Mouse (Mus musculus) MN1 (cell line): Measurements from ENCODE around the gene Nmnat2.

Source experiments
- DNase-seq: peaks from one replicate; pipeline ENCODE4 v3.0.0-alpha.2; 2016; ENCODE audit warnings: low spot score

Nmnat2 gene

GRCm38 (mm10) chr1:153125287-153126275 is 170.8 kb downstream of the Nmnat2 start:
- peak; percentile 37 for DNase-seq

GRCm38 (mm10) chr1:153126491-153127381 is 171.9 kb downstream of the Nmnat2 start:
- peak; percentile 94 for DNase-seq

GRCm38 (mm10) chr1:153127622-153128021 is 172.8 kb downstream of the Nmnat2 start:
- DNase-seq = no peak

DNA sequence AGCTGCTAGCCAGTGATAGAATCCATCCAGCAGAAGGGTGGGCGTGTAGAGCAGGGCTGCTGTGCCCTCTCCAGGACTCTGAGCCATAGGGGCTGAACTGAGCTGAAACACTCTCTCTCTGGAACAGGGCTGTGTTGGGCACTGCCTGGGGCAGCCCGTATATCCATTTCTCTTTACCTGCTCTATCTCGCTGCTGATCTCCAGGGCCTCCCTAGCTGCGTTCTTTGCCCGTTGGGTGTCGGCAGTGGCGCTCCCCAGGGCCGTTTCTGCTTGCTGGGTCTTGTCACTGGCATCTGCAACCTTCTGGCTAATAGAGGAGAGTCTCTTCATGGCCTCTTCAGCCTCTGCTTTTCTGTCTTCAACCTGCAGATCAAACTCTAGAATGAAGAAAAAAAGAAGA is 174.0 kb downstream of the Nmnat2 start:
- no peak for DNase-seq

DNA sequence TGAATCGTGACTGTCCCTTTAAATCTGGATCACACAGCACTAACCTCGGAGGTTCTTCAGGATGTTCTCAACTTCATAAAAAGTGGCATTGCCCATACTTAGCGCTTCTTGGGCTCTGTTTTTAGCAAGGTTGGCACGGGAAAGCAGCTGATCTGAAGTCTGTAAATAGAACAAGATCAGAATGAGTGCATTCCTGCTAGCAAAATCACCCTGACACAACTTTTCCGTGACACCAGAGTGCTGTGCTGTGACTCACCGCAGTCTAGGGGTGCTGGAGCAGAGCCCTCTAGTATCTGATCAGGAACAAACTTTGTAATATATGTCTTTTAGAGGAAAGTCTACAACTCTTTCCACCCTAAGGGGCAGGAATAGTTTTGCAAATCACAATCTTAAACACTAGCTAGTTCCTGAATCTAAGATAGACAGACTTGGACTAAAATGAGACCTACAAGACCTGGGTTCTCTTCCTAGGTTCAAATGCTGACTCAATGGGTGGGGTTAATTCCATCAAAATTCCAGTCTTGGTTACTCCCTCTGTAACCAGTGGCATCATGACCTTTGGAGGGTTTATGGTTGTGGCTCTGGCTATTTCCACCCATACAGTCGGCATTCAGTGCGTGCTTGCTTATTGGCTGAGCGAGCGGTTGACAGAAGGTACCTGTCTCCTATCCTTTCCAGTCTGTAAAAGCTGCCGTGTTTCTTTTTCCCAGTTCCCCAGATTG is 175.4 kb downstream of the Nmnat2 start:
- no peak for DNase-seq

- DNase-seq = peak; percentile 45
Observed at GRCm38 (mm10) chr1:153133865-153134781, 179.3 kb downstream of the Nmnat2 start.

DNA sequence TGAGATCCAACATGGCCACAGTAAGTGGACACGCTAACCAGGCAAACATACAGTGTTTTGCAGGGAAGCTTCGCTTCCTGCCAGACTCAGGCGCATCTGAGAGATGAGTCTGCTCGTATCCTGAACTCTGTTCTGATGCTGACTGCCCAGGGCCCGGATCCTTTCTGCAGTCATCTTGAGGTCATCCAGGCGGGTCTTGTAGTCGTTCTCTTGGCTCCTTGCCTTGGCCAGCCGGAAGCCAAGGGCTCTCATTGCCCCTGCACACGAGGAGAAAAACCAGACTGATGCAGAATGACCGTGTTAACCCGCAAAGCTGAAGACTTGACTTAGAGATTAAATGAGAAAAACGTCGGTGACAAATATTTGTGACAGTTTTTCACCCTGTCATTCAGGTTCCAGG is 181.9 kb downstream of the Nmnat2 start:
- DNase-seq = peak; percentile 70

GRCm38 (mm10) chr1:153138486-153138885 is 183.7 kb downstream of the Nmnat2 start:
- no peak for DNase-seq

- no peak for DNase-seq
Observed at GRCm38 (mm10) chr1:153139635-153140034, 184.8 kb downstream of the Nmnat2 start.

GRCm38 (mm10) chr1:153140265-153140664 is 185.5 kb downstream of the Nmnat2 start:
- no peak for DNase-seq

DNA sequence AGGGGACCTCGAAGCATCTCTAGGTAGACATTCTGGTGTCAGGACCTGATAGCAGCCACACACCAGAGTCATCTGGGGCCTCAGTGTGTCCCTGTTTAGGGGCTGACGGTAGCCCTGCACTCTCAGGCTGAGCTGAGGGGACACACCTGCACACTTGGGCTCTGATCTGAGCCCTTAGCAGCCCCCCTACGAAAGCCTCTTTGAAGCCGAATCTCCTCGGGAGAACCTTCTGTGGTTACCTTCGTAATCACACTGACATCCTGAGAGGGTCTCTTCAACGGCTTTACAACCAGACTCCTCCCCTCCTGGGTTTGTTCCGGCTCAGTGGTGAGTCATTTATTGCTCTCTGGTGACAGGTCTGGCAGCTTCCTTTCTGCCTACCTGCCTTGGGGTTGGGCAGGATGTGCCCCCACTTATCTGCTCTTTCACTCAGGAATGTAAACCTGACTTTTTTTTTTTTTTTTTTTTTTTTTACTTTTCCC is 186.0 kb downstream of the Nmnat2 start:
- peak; percentile 29 for DNase-seq

GRCm38 (mm10) chr1:153144021-153144420 is 189.2 kb downstream of the Nmnat2 start:
- no peak for DNase-seq

- no peak for DNase-seq
Observed at GRCm38 (mm10) chr1:153145791-153146190, 191.0 kb downstream of the Nmnat2 start.

DNA sequence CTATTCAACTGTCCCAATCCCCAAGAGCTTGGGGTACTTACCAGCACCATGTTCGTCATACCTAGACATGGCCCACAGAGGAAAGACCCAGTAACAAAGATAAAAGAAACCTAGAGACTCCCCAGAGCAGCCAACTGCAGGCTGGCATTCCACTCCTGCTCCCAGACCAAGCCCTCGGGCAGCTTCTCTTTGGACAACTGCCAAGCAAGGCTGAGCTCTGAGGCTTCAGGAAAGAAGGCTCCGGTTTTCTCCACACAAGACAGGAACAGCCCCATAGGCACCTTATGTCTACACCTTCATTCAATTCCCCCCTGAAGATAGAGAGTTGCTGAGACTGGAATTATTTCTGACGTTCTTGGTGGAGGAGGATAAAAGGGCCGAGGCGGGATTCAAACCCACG is 197.8 kb downstream of the Nmnat2 start:
- DNase-seq = peak; percentile 60

- peak; percentile 80 for DNase-seq
Observed at GRCm38 (mm10) chr1:153153619-153154137, 198.9 kb downstream of the Nmnat2 start.

- DNase-seq = peak; percentile 65
Observed at GRCm38 (mm10) chr1:153155364-153155763, 200.6 kb downstream of the Nmnat2 start.

GRCm38 (mm10) chr1:153157021-153157623 is 202.3 kb downstream of the Nmnat2 start:
- DNase-seq = no peak

- no peak for DNase-seq
Observed at GRCm38 (mm10) chr1:153159137-153159536, 204.3 kb downstream of the Nmnat2 start.

DNA sequence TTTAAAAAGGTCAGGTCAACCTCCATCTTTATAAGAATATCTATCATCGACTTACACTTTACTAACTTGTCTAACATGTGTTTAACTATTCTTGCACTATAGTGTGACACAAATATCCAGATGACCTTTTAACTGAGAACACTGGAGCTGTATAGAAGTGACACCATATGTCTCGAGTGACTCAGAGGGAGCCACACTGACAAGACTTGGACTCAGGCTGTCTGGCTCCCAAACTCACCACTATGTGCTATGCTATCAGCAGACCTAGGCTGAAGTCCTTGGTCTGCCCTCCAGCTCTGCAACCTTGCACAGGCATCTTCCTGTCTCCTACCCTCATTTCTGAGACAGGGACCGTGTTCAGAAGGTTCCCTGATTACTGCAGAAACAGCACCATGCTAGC is 209.0 kb downstream of the Nmnat2 start:
- no peak for DNase-seq

GRCm38 (mm10) chr1:153168293-153168692 is 213.5 kb downstream of the Nmnat2 start:
- DNase-seq = no peak
